Mouse (Mus musculus) E14TG2a.4 (cell line): ENCODE results near the gene Cdh7.

Experiments
- CTCF ChIP-seq: conservative IDR thresholded peaks from 2 replicates; pipeline ENCODE4 v1.5.1; 2014; ENCODE audit warnings: low read length
- NANOG ChIP-seq: IDR thresholded peaks from 2 replicates; pipeline ENCODE4 v1.6.1; 2014; ENCODE audit warnings: borderline replicate concordance, low read length, mixed read lengths
- POU5F1 ChIP-seq: IDR thresholded peaks from 2 replicates; pipeline ENCODE4 v1.6.1; 2014; ENCODE audit warnings: low read length, borderline replicate concordance

DNA sequence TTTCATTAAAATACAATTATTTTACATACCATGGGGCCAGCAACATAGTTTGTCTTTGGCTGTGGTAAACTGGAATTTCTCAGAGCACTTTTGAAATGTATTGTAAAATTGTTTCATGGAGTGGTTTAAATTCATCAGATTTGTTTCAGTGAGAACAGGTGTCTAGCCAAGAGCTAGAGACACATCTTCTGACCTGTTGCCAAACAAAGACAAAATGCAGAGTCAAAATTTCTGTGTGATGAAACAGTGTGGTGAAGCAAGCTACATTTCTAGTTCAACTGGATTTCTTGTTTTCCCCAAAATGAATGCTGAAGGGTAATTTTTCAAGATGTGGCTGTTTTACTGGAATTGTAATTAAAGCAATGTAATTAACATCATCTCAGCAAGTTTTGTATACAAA lies 22.2 kb downstream of the Cdh7 start:
- no peak for TF ChIP-seq CTCF
- no peak for TF ChIP-seq NANOG
- TF ChIP-seq POU5F1 = no peak
